In genomic region chr14:55527940-55528339, GRCm38 (mm10) we compare ENCODE assay signal across 8 mouse cellular contexts. TPM values are rescaled to one million over a fixed set of nuclear protein-coding genes. Genes with fewer than 3 reads are reported as not detected.
DNase-seq lines count a peak whose midpoint lies in the region; ATAC-seq and TF ChIP-seq lines count a peak whose summit lies in the region.

No protein-coding gene starts in this region.

- ATAC-seq in hindbrain, postnatal 0 days: no peak
- ATAC-seq in hindbrain, embryonic 16.5 days: no peak
- ATAC-seq in liver, embryonic 14.5 days (ENCODE audit: insufficient read depth): no peak
- ATAC-seq in neural tube, embryonic 15.5 days (ENCODE audit: low FRiP score): no peak

- peak; percentile 78 for DNase-seq in hindbrain, postnatal 0 days (ENCODE audit: low spot score)
- peak; percentile 58 for DNase-seq in c-Kit-positive CD71-positive TER-119-positive erythroid progenitor cells, embryonic 14.5 days (ENCODE audit: low spot score)
- peak in 2 of 3 experiments; percentile 36 to 50 for DNase-seq in liver, embryonic 14.5 days (ENCODE audit: low read depth in 3 of 3, low spot score in 3 of 3)
- no peak for DNase-seq in frontal cortex, postnatal 25 days (ENCODE audit: low spot score in 2 of 2)
- DNase-seq in layer of hippocampus, adult 9-10 months (ENCODE audit: low spot score): no peak

- no peak overlapping the region for H3K9ac ChIP-seq in hindbrain, postnatal 0 days (replicated peaks; ENCODE audit: low read length)
- no peak overlapping the region for H3K9ac ChIP-seq in hindbrain, embryonic 16.5 days (ENCODE audit: low read depth, low read length)
- H3K9ac ChIP-seq in liver, embryonic 14.5 days (replicated peaks): no peak overlapping the region
- H3K9ac ChIP-seq in neural tube, embryonic 15.5 days (replicated peaks): no peak overlapping the region

- WGBS in hindbrain, postnatal 0 days: 17% methylated on average over 3 of the region's 3 CpGs
- WGBS in hindbrain, embryonic 16.5 days: 20% methylated on average over 3 of the region's 3 CpGs
- 10% methylated on average over 3 of the region's 3 CpGs for WGBS in liver, embryonic 14.5 days (ENCODE audit: insufficient replicate concordance)
- WGBS in neural tube, embryonic 15.5 days: 25% methylated on average over 3 of the region's 3 CpGs

- no peak overlapping the region for H3K4me2 ChIP-seq in hindbrain, postnatal 0 days (ENCODE audit: low read depth, low read length)
- no peak overlapping the region for H3K4me2 ChIP-seq in hindbrain, embryonic 16.5 days (ENCODE audit: low read length)
- no peak overlapping the region for H3K4me2 ChIP-seq in liver, embryonic 14.5 days (ENCODE audit: low read depth)
- no peak overlapping the region for H3K4me2 ChIP-seq in neural tube, embryonic 15.5 days

- no peak overlapping the region for H3K4me3 ChIP-seq in hindbrain, postnatal 0 days (ENCODE audit: low read length)
- no peak overlapping the region for H3K4me3 ChIP-seq in hindbrain, embryonic 16.5 days (ENCODE audit: low read length)
- H3K4me3 ChIP-seq in E14TG2a.4 (replicated peaks; ENCODE audit: low read length): no peak overlapping the region
- H3K4me3 ChIP-seq in liver, embryonic 14.5 days (ENCODE audit: insufficient read depth in 1 of 2, low read depth in 2 of 2, low read length in 2 of 2): no peak overlapping the region
- no peak overlapping the region for H3K4me3 ChIP-seq in neural tube, embryonic 15.5 days (replicated peaks)

- H3K36me3 ChIP-seq in hindbrain, postnatal 0 days (ENCODE audit: insufficient read depth, low read length): no peaks in the 10 kb centered on the region
- H3K36me3 ChIP-seq in hindbrain, embryonic 16.5 days (ENCODE audit: control insufficient read depth, insufficient read depth, low read length): no peaks in the 10 kb centered on the region
- H3K36me3 ChIP-seq in E14TG2a.4 (ENCODE audit: insufficient read depth, low read length): no peaks in the 10 kb centered on the region
- H3K36me3 ChIP-seq in liver, embryonic 14.5 days (replicated peaks; ENCODE audit: control insufficient read depth, insufficient read depth, low read depth): no peaks in the 10 kb centered on the region
- H3K36me3 ChIP-seq in neural tube, embryonic 15.5 days: no peaks in the 10 kb centered on the region

- peak; percentile 61 for TF ChIP-seq CTCF in hindbrain, postnatal 0 days (IDR thresholded peaks at IDR 0.05; ENCODE audit: low read depth)
- peak; percentile 58 for TF ChIP-seq CTCF in E14TG2a.4 (conservative IDR thresholded peaks at IDR 0.05; ENCODE audit: low read length)
- TF ChIP-seq CTCF in liver, embryonic 14.5 days (IDR thresholded peaks at IDR 0.05; ENCODE audit: low read depth): peak; percentile 70

- TF ChIP-seq EP300 in liver, embryonic 14.5 days (IDR thresholded peaks at IDR 0.05; ENCODE audit: low read depth): no peak

- H3K27me3 ChIP-seq in hindbrain, postnatal 0 days (ENCODE audit: insufficient read depth, low read length): no peaks in the 10 kb centered on the region
- no peaks in the 10 kb centered on the region for H3K27me3 ChIP-seq in hindbrain, embryonic 16.5 days (replicated peaks; ENCODE audit: control insufficient read depth, insufficient read depth, low read length)
- peaks cover 36% of the 10 kb centered on the region for H3K27me3 ChIP-seq in E14TG2a.4 (ENCODE audit: insufficient read depth, low read length)
- H3K27me3 ChIP-seq in liver, embryonic 14.5 days (ENCODE audit: control insufficient read depth, insufficient read depth, low read length): peaks cover 13% of the 10 kb centered on the region
- H3K27me3 ChIP-seq in neural tube, embryonic 15.5 days (replicated peaks): peaks cover 5% of the 10 kb centered on the region; the same call in 1 of the 2 replicates

- H3K27ac ChIP-seq in hindbrain, postnatal 0 days: no peak overlapping the region
- no peak overlapping the region for H3K27ac ChIP-seq in hindbrain, embryonic 16.5 days (ENCODE audit: low read depth, low read length)
- no peak overlapping the region for H3K27ac ChIP-seq in liver, embryonic 14.5 days
- H3K27ac ChIP-seq in neural tube, embryonic 15.5 days (replicated peaks): no peak overlapping the region

- H3K4me1 ChIP-seq in hindbrain, postnatal 0 days (ENCODE audit: insufficient read depth, low read length): no peaks in the 10 kb centered on the region
- no peaks in the 10 kb centered on the region for H3K4me1 ChIP-seq in hindbrain, embryonic 16.5 days (ENCODE audit: control insufficient read depth, insufficient read depth, low read depth, low read length)
- no peaks in the 10 kb centered on the region for H3K4me1 ChIP-seq in E14TG2a.4 (replicated peaks; ENCODE audit: low read depth, low read length)
- no peaks in the 10 kb centered on the region for H3K4me1 ChIP-seq in liver, embryonic 14.5 days (replicated peaks; ENCODE audit: control insufficient read depth in 2 of 2, insufficient read depth in 2 of 2, low read length in 1 of 2)
- no peaks in the 10 kb centered on the region for H3K4me1 ChIP-seq in neural tube, embryonic 15.5 days

- H3K9me3 ChIP-seq in hindbrain, postnatal 0 days (ENCODE audit: low read length): no peaks in the 10 kb centered on the region
- no peaks in the 10 kb centered on the region for H3K9me3 ChIP-seq in hindbrain, embryonic 16.5 days (ENCODE audit: control insufficient read depth, low read length)
- no peaks in the 10 kb centered on the region for H3K9me3 ChIP-seq in E14TG2a.4 (ENCODE audit: low read length)
- H3K9me3 ChIP-seq in liver, embryonic 14.5 days (ENCODE audit: control insufficient read depth, low read length): no peaks in the 10 kb centered on the region
- no peaks in the 10 kb centered on the region for H3K9me3 ChIP-seq in neural tube, embryonic 15.5 days (replicated peaks)

RNA-seq across cellular contexts. Expression of gene Nrl, which starts 3.2 kb away (rescaled TPM):
- 4.4 and 7.1 TPM in 2 replicates for total RNA-seq in hindbrain, postnatal 0 days (2014; rRNA removed)
- 0.23 and 0.33 TPM in 2 replicates for polyA plus RNA-seq in hindbrain, postnatal 0 days (2015; fragmentation: Nextera tagmentation; extraction: Ambion mirVana)
- 0.15 and 0.23 TPM in 2 replicates for polyA plus RNA-seq in hindbrain, embryonic 16.5 days (2015; fragmentation: Nextera tagmentation; extraction: Ambion mirVana)
- polyA plus RNA-seq in liver, embryonic 14.5 days (2012; rRNA removed): not detected in 2 replicates
- polyA plus RNA-seq in liver, embryonic 14.5 days (2014; fragmentation: Nextera tagmentation; extraction: Ambion mirVana): not detected in 2 replicates
- polyA plus RNA-seq in neural tube, embryonic 15.5 days (2015; fragmentation: Nextera tagmentation; extraction: Ambion mirVana): 0.13 and 0.26 TPM in 2 replicates

RNA-seq across cellular contexts. Expression of gene Pck2, which starts 12.1 kb away (rescaled TPM):
- total RNA-seq in hindbrain, postnatal 0 days (2014; rRNA removed): 30.5 and 32.0 TPM in 2 replicates
- 19.9 and 22.5 TPM in 2 replicates for polyA plus RNA-seq in hindbrain, postnatal 0 days (2015; fragmentation: Nextera tagmentation; extraction: Ambion mirVana)
- 29.3 and 32.4 TPM in 2 replicates for polyA plus RNA-seq in hindbrain, embryonic 16.5 days (2015; fragmentation: Nextera tagmentation; extraction: Ambion mirVana)
- 19.6 and 21.9 TPM in 2 replicates for polyA plus RNA-seq in liver, embryonic 14.5 days (2012; rRNA removed)
- polyA plus RNA-seq in liver, embryonic 14.5 days (2014; fragmentation: Nextera tagmentation; extraction: Ambion mirVana): 15.6 and 20.6 TPM in 2 replicates
- polyA plus RNA-seq in neural tube, embryonic 15.5 days (2015; fragmentation: Nextera tagmentation; extraction: Ambion mirVana): 30.5 and 30.9 TPM in 2 replicates

RNA-seq across cellular contexts. Expression of gene Cpne6, which starts 17.7 kb away (rescaled TPM):
- 8.3 and 19.7 TPM in 2 replicates for total RNA-seq in hindbrain, postnatal 0 days (2014; rRNA removed)
- 25.3 and 28.0 TPM in 2 replicates for polyA plus RNA-seq in hindbrain, postnatal 0 days (2015; fragmentation: Nextera tagmentation; extraction: Ambion mirVana)
- polyA plus RNA-seq in hindbrain, embryonic 16.5 days (2015; fragmentation: Nextera tagmentation; extraction: Ambion mirVana): 10.2 and 11.7 TPM in 2 replicates
- polyA plus RNA-seq in liver, embryonic 14.5 days (2012; rRNA removed): 0.05 and 0.06 TPM in 2 replicates
- polyA plus RNA-seq in liver, embryonic 14.5 days (2014; fragmentation: Nextera tagmentation; extraction: Ambion mirVana): not detected in 2 replicates
- 17.8 and 20.0 TPM in 2 replicates for polyA plus RNA-seq in neural tube, embryonic 15.5 days (2015; fragmentation: Nextera tagmentation; extraction: Ambion mirVana)

RNA-seq across cellular contexts. Expression of gene Dcaf11, which starts 31.9 kb away (rescaled TPM):
- 97.9 and 118 TPM in 2 replicates for total RNA-seq in hindbrain, postnatal 0 days (2014; rRNA removed)
- polyA plus RNA-seq in hindbrain, postnatal 0 days (2015; fragmentation: Nextera tagmentation; extraction: Ambion mirVana): 94.1 and 102 TPM in 2 replicates
- polyA plus RNA-seq in hindbrain, embryonic 16.5 days (2015; fragmentation: Nextera tagmentation; extraction: Ambion mirVana): 110 and 127 TPM in 2 replicates
- polyA plus RNA-seq in liver, embryonic 14.5 days (2012; rRNA removed): 25.4 and 30.9 TPM in 2 replicates
- polyA plus RNA-seq in liver, embryonic 14.5 days (2014; fragmentation: Nextera tagmentation; extraction: Ambion mirVana): 47.5 and 51.2 TPM in 2 replicates
- polyA plus RNA-seq in neural tube, embryonic 15.5 days (2015; fragmentation: Nextera tagmentation; extraction: Ambion mirVana): 98.9 and 102 TPM in 2 replicates

RNA-seq across cellular contexts. Expression of gene A730061H03Rik, which starts 32.3 kb away (rescaled TPM):
- total RNA-seq in hindbrain, postnatal 0 days (2014; rRNA removed): not detected in 2 replicates
- 0.55 TPM in 1 of 2 replicates, not detected in the other for polyA plus RNA-seq in hindbrain, postnatal 0 days (2015; fragmentation: Nextera tagmentation; extraction: Ambion mirVana)
- polyA plus RNA-seq in hindbrain, embryonic 16.5 days (2015; fragmentation: Nextera tagmentation; extraction: Ambion mirVana): 0.89 and 1.4 TPM in 2 replicates
- 0.95 and 1.3 TPM in 2 replicates for polyA plus RNA-seq in liver, embryonic 14.5 days (2012; rRNA removed)
- 1.8 and 2.1 TPM in 2 replicates for polyA plus RNA-seq in liver, embryonic 14.5 days (2014; fragmentation: Nextera tagmentation; extraction: Ambion mirVana)
- polyA plus RNA-seq in neural tube, embryonic 15.5 days (2015; fragmentation: Nextera tagmentation; extraction: Ambion mirVana): 0.46 and 0.75 TPM in 2 replicates

Comparison
In these comparisons a context has a peak if more than half of its experiments do, and no peak if none do; other contexts are left out.
1. DNase-seq: peak in hindbrain, postnatal 0 days (single experiment), c-Kit-positive CD71-positive TER-119-positive erythroid progenitor cells, embryonic 14.5 days (single experiment) and liver, embryonic 14.5 days (2 of 3); none in frontal cortex, postnatal 25 days (0 of 2) and layer of hippocampus, adult 9-10 months (single experiment).
2. RNA of gene Cpne6, which starts 17.7 kb away (polyA plus RNA-seq): 25.3 to 28.0 TPM in hindbrain, postnatal 0 days, 17.8 to 20.0 TPM in neural tube, embryonic 15.5 days and 10.2 to 11.7 TPM in hindbrain, embryonic 16.5 days; 0.05 to 0.06 TPM in liver, embryonic 14.5 days; every median in the first group is over 10 times any median in the second.
3. Peak in every context shown above with its lines, with median percentiles within 50 percentile points of each other: CTCF ChIP-seq.